Mouse (Mus musculus): ENCODE results near the gene Rbm33. TPM values are rescaled to one million over a fixed set of nuclear protein-coding genes. Genes with fewer than 3 reads are reported as not detected.

Gene Rbm33
- polyA plus RNA-seq, 1 experiment, result 19.1 TPM

GRCm38 (mm10) chr5:28462741-28463590 lies 146.0 kb downstream of the Rbm33 start:
- DNase-seq (ENCODE audit: low read depth), result no peak

GRCm38 (mm10) chr5:28463656-28464055 lies 146.7 kb downstream of the Rbm33 start:
- DNase-seq (ENCODE audit: low read depth), result no peak

GRCm38 (mm10) chr5:28464361-28465098 lies 147.6 kb downstream of the Rbm33 start:
- DNase-seq (ENCODE audit: low read depth), result no peak

GRCm38 (mm10) chr5:28465099-28465406 lies 148.1 kb downstream of the Rbm33 start:
- no peak for DNase-seq (ENCODE audit: low read depth)

- no peak for DNase-seq (ENCODE audit: low read depth)
These were observed 148.6 kb downstream of the Rbm33 start for GRCm38 (mm10) chr5:28465526-28465925.

GRCm38 (mm10) chr5:28466351-28466750 lies 149.4 kb downstream of the Rbm33 start:
- DNase-seq (ENCODE audit: low read depth), result no peak

GRCm38 (mm10) chr5:28466760-28467306 lies 149.9 kb downstream of the Rbm33 start, which contains the start of gene Shh:
TSS of gene Shh (minus strand) at chr5:28467256.
- no peak for DNase-seq (ENCODE audit: low read depth)

Other genes starting within 250 kb of the Rbm33 start
- 125 and 165 TPM in 2 replicates for gene Insig1, start 245.8 kb upstream of the Rbm33 start, polyA plus RNA-seq (2012; rRNA removed)
- gene En2, start 151.4 kb upstream of the Rbm33 start, polyA plus RNA-seq (2012; rRNA removed), result 0.03 TPM in 1 of 2 replicates, not detected in the other
- gene Cnpy1, start 71.3 kb upstream of the Rbm33 start, polyA plus RNA-seq (2012; rRNA removed), result 0.05 and 0.09 TPM in 2 replicates
- gene Shh, start 150.1 kb downstream of the Rbm33 start, polyA plus RNA-seq (2012; rRNA removed), result 6.6 and 10.0 TPM in 2 replicates

Measured in gonadal fat pad, adult 2 months (tissue).